Mouse (Mus musculus): ENCODE measurements around the gene Gm7694. TPM values are rescaled to one million over a fixed set of nuclear protein-coding genes. Genes with fewer than 3 reads are reported as not detected.

Gene Gm7694
- polyA plus RNA-seq, 1 experiment from 2014 or later, result 4.6 TPM

GRCm38 (mm10) chr1:170270281-170270680 lies 35.9 kb downstream of the Gm7694 start:
- Histone ChIP-seq H3K9ac (ENCODE audit: low read length) (no peak overlapping the region), H3K27ac (ENCODE audit: low read length) (no peak overlapping the region), H3K4me2 (ENCODE audit: low read depth, low read length) (no peak overlapping the region), H3K27me3 (ENCODE audit: control insufficient read depth, insufficient read depth, low read length) (no peaks in the 10 kb centered on the region), H3K36me3 (ENCODE audit: control insufficient read depth, insufficient read depth) (no peaks in the 10 kb centered on the region), H3K4me3 (ENCODE audit: low read length) (no peak overlapping the region), H3K9me3 (replicated peaks; ENCODE audit: control insufficient read depth, low read length) (peaks cover 3% of the 10 kb centered on the region; the same call in 1 of the 2 replicates), H3K4me1 (ENCODE audit: control insufficient read depth, insufficient read depth, low read length) (no peaks in the 10 kb centered on the region)
- no peak for ATAC-seq (replicated peaks; ENCODE audit: extremely low read depth, insufficient read depth, low FRiP score)
- 65% methylated on average over 6 of the region's 6 CpGs for WGBS

DNA sequence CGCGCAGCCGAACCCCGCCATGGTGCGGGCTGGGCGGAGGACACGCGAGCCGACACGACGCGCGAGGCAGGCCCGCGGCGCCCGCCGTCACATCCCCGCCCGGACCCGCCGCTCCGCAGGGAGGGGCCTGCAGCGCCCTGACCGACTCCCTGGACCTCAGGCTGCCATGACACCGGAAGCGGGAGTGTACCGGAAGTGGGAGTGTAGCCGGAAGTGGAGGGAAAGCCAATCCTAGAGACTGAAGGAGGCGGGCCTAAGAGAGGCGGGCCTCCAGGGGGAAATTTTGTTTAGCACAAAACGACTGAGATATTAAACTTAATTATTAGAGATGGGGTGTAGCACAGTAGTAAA lies 50.6 kb downstream of the Gm7694 start:
- no peaks in the 10 kb centered on the region for H3K36me3 ChIP-seq (ENCODE audit: control insufficient read depth, insufficient read depth)
- peak; percentile 93 for ATAC-seq (replicated peaks; ENCODE audit: extremely low read depth, insufficient read depth, low FRiP score)
- H3K9me3 ChIP-seq (replicated peaks; ENCODE audit: control insufficient read depth, low read length), result no peaks in the 10 kb centered on the region
- 0 out of 2 replicates have a peak overlapping the region, but pooled peaks have one; percentile 7 for H3K27ac ChIP-seq (ENCODE audit: low read length)
- peak overlapping the region; percentile 67 for H3K4me3 ChIP-seq (ENCODE audit: low read length)
- WGBS, result 2% methylated on average over 30 of the region's 32 CpGs
- no peaks in the 10 kb centered on the region for H3K27me3 ChIP-seq (ENCODE audit: control insufficient read depth, insufficient read depth, low read length)
- peak overlapping the region; percentile 79 for H3K9ac ChIP-seq (ENCODE audit: low read length)
- no peaks in the 10 kb centered on the region for H3K4me1 ChIP-seq (ENCODE audit: control insufficient read depth, insufficient read depth, low read length)
- peak overlapping the region; percentile 64 for H3K4me2 ChIP-seq (ENCODE audit: low read depth, low read length)

- Histone ChIP-seq H3K27ac (ENCODE audit: low read length) (0 out of 2 replicates have a peak overlapping the region, but pooled peaks have one; percentile 7), H3K4me2 (ENCODE audit: low read depth, low read length) (peak overlapping the region; percentile 64), H3K27me3 (ENCODE audit: control insufficient read depth, insufficient read depth, low read length) (no peaks in the 10 kb centered on the region), H3K4me3 (ENCODE audit: low read length) (peak overlapping the region; percentile 67), H3K4me1 (ENCODE audit: control insufficient read depth, insufficient read depth, low read length) (no peaks in the 10 kb centered on the region), H3K9me3 (replicated peaks; ENCODE audit: control insufficient read depth, low read length) (no peaks in the 10 kb centered on the region), H3K9ac (ENCODE audit: low read length) (peak overlapping the region; percentile 79), H3K36me3 (ENCODE audit: control insufficient read depth, insufficient read depth) (no peaks in the 10 kb centered on the region)
- ATAC-seq (replicated peaks; ENCODE audit: extremely low read depth, insufficient read depth, low FRiP score), result peak; percentile 23; the same call in 1 of the 2 replicates
- WGBS, result 33% methylated on average over 26 of the region's 30 CpGs
Measured at GRCm38 (mm10) chr1:170254893-170255559, 51.1 kb downstream of the Gm7694 start.

Other genes starting within 250 kb of the Gm7694 start
- gene Ddr2, start 195.6 kb downstream of the Gm7694 start, polyA plus RNA-seq (2015; fragmentation: Nextera tagmentation; extraction: Ambion mirVana), result 10.6 and 13.1 TPM in 2 replicates
- 42.4 and 48.8 TPM in 2 replicates for gene Uap1, start 131.4 kb downstream of the Gm7694 start, polyA plus RNA-seq (2015; fragmentation: Nextera tagmentation; extraction: Ambion mirVana)
- gene Uhmk1, start 90.9 kb downstream of the Gm7694 start, polyA plus RNA-seq (2015; fragmentation: Nextera tagmentation; extraction: Ambion mirVana), result 4.6 and 5.0 TPM in 2 replicates
- gene Sh2d1b2, start 73.6 kb downstream of the Gm7694 start, polyA plus RNA-seq (2015; fragmentation: Nextera tagmentation; extraction: Ambion mirVana), result not detected in 2 replicates
- 0.26 and 0.39 TPM in 2 replicates for gene Sh2d1b1, start 29.0 kb downstream of the Gm7694 start, polyA plus RNA-seq (2015; fragmentation: Nextera tagmentation; extraction: Ambion mirVana)
- gene Spata46, start 2.5 kb upstream of the Gm7694 start, polyA plus RNA-seq (2015; fragmentation: Nextera tagmentation; extraction: Ambion mirVana), result 1.3 and 1.7 TPM in 2 replicates

All from heart, embryonic 16.5 days (tissue).